Mouse (Mus musculus): ENCODE measurements at regions not wholly inside any gene's neighbourhood (a gene's known extent, or its start where the extent isn't known, plus 50 kb on each side); places are given as distances from the start of the nearest gene placed in this dataset.

GRCm38 (mm10) chr8:115432396-115433040 is 275.1 kb downstream of the Maf start:
- H3K9me3 ChIP-seq (ENCODE audit: control insufficient read depth, low read length): no peaks in the 10 kb centered on the region
- H3K27me3 ChIP-seq (replicated peaks; ENCODE audit: control insufficient read depth, insufficient read depth, low read length): no peaks in the 10 kb centered on the region
- 87% methylated on average over 5 of the region's 5 CpGs for WGBS
- DNase-seq (ENCODE audit: low spot score): no peak
- H3K4me1 ChIP-seq (replicated peaks; ENCODE audit: control insufficient read depth, insufficient read depth, low read length): no peaks in the 10 kb centered on the region
- no peak overlapping the region for H3K27ac ChIP-seq (ENCODE audit: low read depth, low read length)
- no peaks in the 10 kb centered on the region for H3K36me3 ChIP-seq (ENCODE audit: control insufficient read depth, insufficient read depth, low read length)
- H3K4me3 ChIP-seq (ENCODE audit: low read depth, low read length): no peak overlapping the region
- no peak overlapping the region for H3K9ac ChIP-seq (ENCODE audit: low read depth, low read length)
- ATAC-seq (replicated peaks; ENCODE audit: low FRiP score): no peak
- no peak overlapping the region for H3K4me2 ChIP-seq

- no peak overlapping the region for H3K9ac ChIP-seq (ENCODE audit: low read depth, low read length)
- WGBS: 66% methylated on average over 3 of the region's 3 CpGs
- H3K4me3 ChIP-seq (ENCODE audit: low read depth, low read length): no peak overlapping the region
- no peaks in the 10 kb centered on the region for H3K36me3 ChIP-seq (ENCODE audit: control insufficient read depth, insufficient read depth, low read length)
- DNase-seq (ENCODE audit: low spot score) (no peak), ATAC-seq (replicated peaks; ENCODE audit: low FRiP score) (no peak)
- no peaks in the 10 kb centered on the region for H3K4me1 ChIP-seq (replicated peaks; ENCODE audit: control insufficient read depth, insufficient read depth, low read length)
- H3K27me3 ChIP-seq (replicated peaks; ENCODE audit: control insufficient read depth, insufficient read depth, low read length): no peaks in the 10 kb centered on the region
- H3K4me2 ChIP-seq: no peak overlapping the region
- no peak overlapping the region for H3K27ac ChIP-seq (ENCODE audit: low read depth, low read length)
- H3K9me3 ChIP-seq (ENCODE audit: control insufficient read depth, low read length): no peaks in the 10 kb centered on the region
Observed at GRCm38 (mm10) chr8:115430793-115431192, 276.8 kb downstream of the Maf start.

GRCm38 (mm10) chr8:115429291-115429883 is 278.2 kb downstream of the Maf start:
- no peaks in the 10 kb centered on the region for H3K9me3 ChIP-seq (ENCODE audit: control insufficient read depth, low read length)
- ATAC-seq (replicated peaks; ENCODE audit: low FRiP score) (no peak), DNase-seq (ENCODE audit: low spot score) (no peak)
- no peak overlapping the region for H3K4me3 ChIP-seq (ENCODE audit: low read depth, low read length)
- H3K4me1 ChIP-seq (replicated peaks; ENCODE audit: control insufficient read depth, insufficient read depth, low read length): no peaks in the 10 kb centered on the region
- H3K27me3 ChIP-seq (replicated peaks; ENCODE audit: control insufficient read depth, insufficient read depth, low read length): no peaks in the 10 kb centered on the region; the same call in 1 of the 2 replicates
- no peak overlapping the region for H3K4me2 ChIP-seq
- H3K27ac ChIP-seq (ENCODE audit: low read depth, low read length): no peak overlapping the region
- no peak overlapping the region for H3K9ac ChIP-seq (ENCODE audit: low read depth, low read length)
- no peaks in the 10 kb centered on the region for H3K36me3 ChIP-seq (ENCODE audit: control insufficient read depth, insufficient read depth, low read length)
- 72% methylated on average over 3 of the region's 3 CpGs for WGBS

- ATAC-seq (replicated peaks; ENCODE audit: low FRiP score): no peak
- Histone ChIP-seq H3K9me3 (ENCODE audit: control insufficient read depth, low read length) (no peaks in the 10 kb centered on the region), H3K4me1 (replicated peaks; ENCODE audit: control insufficient read depth, insufficient read depth, low read length) (no peaks in the 10 kb centered on the region), H3K4me2 (no peak overlapping the region), H3K27ac (ENCODE audit: low read depth, low read length) (no peak overlapping the region), H3K27me3 (replicated peaks; ENCODE audit: control insufficient read depth, insufficient read depth, low read length) (no peaks in the 10 kb centered on the region; the same call in 1 of the 2 replicates), H3K9ac (ENCODE audit: low read depth, low read length) (no peak overlapping the region), H3K36me3 (ENCODE audit: control insufficient read depth, insufficient read depth, low read length) (no peaks in the 10 kb centered on the region), H3K4me3 (ENCODE audit: low read depth, low read length) (no peak overlapping the region)
- WGBS: 82% methylated on average over 15 of the region's 15 CpGs
- DNase-seq (ENCODE audit: low spot score): no peak
Observed at GRCm38 (mm10) chr8:115428528-115429290, 278.9 kb downstream of the Maf start.

DNA sequence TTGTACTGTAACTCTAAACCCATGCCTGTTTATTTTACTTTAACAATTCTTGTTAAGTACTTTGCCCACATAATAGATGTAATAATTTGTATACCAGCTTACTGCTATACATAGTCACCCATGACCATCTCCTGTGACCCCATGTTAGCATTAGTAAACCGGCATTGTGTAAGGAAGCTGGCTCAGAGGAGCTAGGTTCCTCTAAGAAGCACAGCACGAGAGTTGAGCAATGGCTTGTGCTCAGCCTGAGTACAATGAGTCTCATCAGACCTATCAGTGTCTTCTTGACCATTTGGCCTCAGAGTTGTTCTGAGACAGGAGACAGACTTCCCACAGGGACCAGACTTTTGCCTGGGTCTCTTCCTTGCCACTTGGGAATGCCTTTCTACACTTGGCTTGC is 279.6 kb downstream of the Maf start:
- WGBS: 73% methylated on average over 2 of the region's 2 CpGs
- Histone ChIP-seq H3K27ac (ENCODE audit: low read depth, low read length) (no peak overlapping the region), H3K9ac (ENCODE audit: low read depth, low read length) (no peak overlapping the region), H3K27me3 (replicated peaks; ENCODE audit: control insufficient read depth, insufficient read depth, low read length) (no peaks in the 10 kb centered on the region; the same call in 1 of the 2 replicates), H3K4me2 (no peak overlapping the region), H3K4me1 (replicated peaks; ENCODE audit: control insufficient read depth, insufficient read depth, low read length) (no peaks in the 10 kb centered on the region), H3K9me3 (ENCODE audit: control insufficient read depth, low read length) (no peaks in the 10 kb centered on the region), H3K4me3 (ENCODE audit: low read depth, low read length) (no peak overlapping the region), H3K36me3 (ENCODE audit: control insufficient read depth, insufficient read depth, low read length) (no peaks in the 10 kb centered on the region)
- ATAC-seq (replicated peaks; ENCODE audit: low FRiP score) (no peak), DNase-seq (ENCODE audit: low spot score) (no peak)

- no peaks in the 10 kb centered on the region; the same call in 1 of the 2 replicates for H3K27me3 ChIP-seq (replicated peaks; ENCODE audit: control insufficient read depth, insufficient read depth, low read length)
- H3K4me2 ChIP-seq: no peak overlapping the region
- H3K27ac ChIP-seq (ENCODE audit: low read depth, low read length): no peak overlapping the region
- WGBS: 61% methylated on average over 3 of the region's 3 CpGs
- no peaks in the 10 kb centered on the region for H3K9me3 ChIP-seq (ENCODE audit: control insufficient read depth, low read length)
- H3K4me3 ChIP-seq (ENCODE audit: low read depth, low read length): no peak overlapping the region
- no peaks in the 10 kb centered on the region for H3K4me1 ChIP-seq (replicated peaks; ENCODE audit: control insufficient read depth, insufficient read depth, low read length)
- no peak for ATAC-seq (replicated peaks; ENCODE audit: low FRiP score)
- DNase-seq (ENCODE audit: low spot score): no peak
- H3K9ac ChIP-seq (ENCODE audit: low read depth, low read length): no peak overlapping the region
- H3K36me3 ChIP-seq (ENCODE audit: control insufficient read depth, insufficient read depth, low read length): no peaks in the 10 kb centered on the region
Observed at GRCm38 (mm10) chr8:115427490-115427889, 280.1 kb downstream of the Maf start.

DNA sequence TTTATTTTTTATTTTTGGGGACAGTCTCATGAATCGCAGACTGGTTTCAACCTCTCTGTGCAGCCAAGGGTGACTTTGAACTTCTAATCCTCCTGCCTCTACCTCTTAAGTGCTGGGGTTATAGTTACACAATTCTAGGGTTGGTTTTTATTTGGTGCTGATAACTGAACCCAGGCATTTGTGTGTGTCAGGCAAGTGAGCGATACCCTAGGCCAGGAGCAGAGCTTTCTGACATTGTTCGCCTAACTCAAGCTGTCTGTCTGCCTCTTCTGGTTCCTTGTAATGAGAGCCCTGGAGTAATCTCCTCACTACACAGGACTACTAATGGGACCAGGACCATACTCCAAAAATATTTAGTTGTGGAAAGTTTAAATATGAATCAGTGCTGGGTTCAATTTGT is 281.1 kb downstream of the Maf start:
- no peak for DNase-seq (ENCODE audit: low spot score)
- Histone ChIP-seq H3K27me3 (replicated peaks; ENCODE audit: control insufficient read depth, insufficient read depth, low read length) (no peaks in the 10 kb centered on the region; the same call in 1 of the 2 replicates), H3K4me3 (ENCODE audit: low read depth, low read length) (no peak overlapping the region), H3K9ac (ENCODE audit: low read depth, low read length) (no peak overlapping the region), H3K4me1 (replicated peaks; ENCODE audit: control insufficient read depth, insufficient read depth, low read length) (no peaks in the 10 kb centered on the region), H3K36me3 (ENCODE audit: control insufficient read depth, insufficient read depth, low read length) (no peaks in the 10 kb centered on the region), H3K9me3 (ENCODE audit: control insufficient read depth, low read length) (no peaks in the 10 kb centered on the region), H3K4me2 (no peak overlapping the region), H3K27ac (ENCODE audit: low read depth, low read length) (no peak overlapping the region)
- ATAC-seq (replicated peaks; ENCODE audit: low FRiP score): no peak
- 90% methylated on average over 3 of the region's 3 CpGs for WGBS

DNA sequence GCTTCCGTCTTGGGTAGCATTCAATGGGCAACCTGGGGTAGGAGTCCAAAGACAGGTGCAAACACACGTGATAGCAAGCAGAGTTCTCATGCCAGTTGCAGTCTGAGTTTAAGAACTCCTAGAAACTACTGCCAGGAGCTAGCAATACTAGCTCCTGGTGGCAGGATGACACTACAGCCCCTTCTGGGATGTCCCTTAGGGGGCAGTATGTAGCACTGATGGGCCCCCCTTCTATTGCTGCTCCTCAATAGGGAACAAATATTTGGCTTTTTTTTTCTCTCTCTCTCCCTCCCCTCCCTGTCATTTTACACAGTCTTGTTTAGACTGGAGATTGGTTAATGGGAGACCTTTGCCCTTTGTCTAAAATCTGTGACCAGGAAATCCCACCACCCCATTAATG is 282.2 kb downstream of the Maf start:
- H3K27ac ChIP-seq (ENCODE audit: low read depth, low read length): no peak overlapping the region
- no peak for ATAC-seq (replicated peaks; ENCODE audit: low FRiP score)
- H3K27me3 ChIP-seq (replicated peaks; ENCODE audit: control insufficient read depth, insufficient read depth, low read length): no peaks in the 10 kb centered on the region; the same call in 1 of the 2 replicates
- no peak for DNase-seq (ENCODE audit: low spot score)
- no peak overlapping the region for H3K4me2 ChIP-seq
- no peaks in the 10 kb centered on the region for H3K9me3 ChIP-seq (ENCODE audit: control insufficient read depth, low read length)
- no peaks in the 10 kb centered on the region for H3K4me1 ChIP-seq (replicated peaks; ENCODE audit: control insufficient read depth, insufficient read depth, low read length)
- WGBS: 69% methylated on average over 2 of the region's 2 CpGs
- no peak overlapping the region for H3K4me3 ChIP-seq (ENCODE audit: low read depth, low read length)
- H3K9ac ChIP-seq (ENCODE audit: low read depth, low read length): no peak overlapping the region
- H3K36me3 ChIP-seq (ENCODE audit: control insufficient read depth, insufficient read depth, low read length): no peaks in the 10 kb centered on the region

All from liver, embryonic 11.5 days (tissue).